Mouse (Mus musculus): ENCODE measurements around the gene Hdac4. TPM values are rescaled to one million over a fixed set of nuclear protein-coding genes. Genes with fewer than 3 reads are reported as not detected.

Gene Hdac4
- polyA plus RNA-seq, 1 experiment from 2014 or later: 31.2 TPM

DNA sequence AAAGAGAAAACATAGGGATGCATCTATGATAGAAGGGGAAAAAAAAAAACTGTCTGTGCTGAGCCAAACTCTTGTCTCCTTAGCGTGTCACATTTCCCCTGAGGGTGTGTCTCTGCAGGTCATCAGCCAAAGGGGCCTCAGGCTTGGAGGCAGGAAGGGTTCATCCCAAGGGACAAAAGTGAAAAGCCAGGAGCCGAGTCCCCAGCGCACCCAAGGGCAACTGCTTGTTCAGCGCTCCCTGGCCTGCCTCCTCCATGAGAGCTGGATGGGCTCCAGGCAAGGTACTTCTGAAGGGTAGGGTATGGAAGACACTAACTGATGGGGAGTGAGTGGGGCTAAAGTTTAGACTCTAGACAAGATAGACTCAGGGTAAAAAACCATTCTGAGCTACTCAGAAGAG, 273.8 kb downstream of the Hdac4 start:
- 83% methylated on average over 4 of the region's 4 CpGs for WGBS
- no peak for ATAC-seq (ENCODE audit: low FRiP score)

DNA sequence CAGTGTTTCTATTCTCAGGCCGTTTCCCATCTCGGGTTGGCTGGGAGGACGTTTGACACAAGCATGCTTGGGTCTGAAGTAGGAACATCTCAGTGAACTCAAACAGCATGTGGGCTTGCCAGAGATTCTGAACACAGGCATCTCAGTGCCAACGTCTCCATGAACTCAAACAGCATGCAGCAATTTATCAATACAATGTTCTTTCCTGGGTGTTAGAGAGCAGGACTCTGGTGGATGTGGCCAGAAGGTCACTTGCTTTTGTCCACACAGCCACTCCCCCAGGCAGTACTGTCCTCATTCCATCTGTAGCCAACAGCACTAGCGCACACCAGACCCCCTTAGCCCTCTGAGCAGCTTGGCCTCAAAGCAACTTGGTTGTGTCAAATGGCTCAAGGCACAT, 274.2 kb downstream of the Hdac4 start:
- no peak overlapping the region for H3K9ac ChIP-seq (replicated peaks)
- no peaks in the 10 kb centered on the region for H3K9me3 ChIP-seq (replicated peaks)
- H3K36me3 ChIP-seq: no peaks in the 10 kb centered on the region
- H3K4me1 ChIP-seq: no peaks in the 10 kb centered on the region
- no peak overlapping the region; the same call in 1 of the 2 replicates for H3K27ac ChIP-seq (replicated peaks)
- H3K4me3 ChIP-seq (replicated peaks): no peak overlapping the region
- ATAC-seq (ENCODE audit: low FRiP score): no peak
- WGBS: 67% methylated on average over 5 of the region's 5 CpGs
- no peaks in the 10 kb centered on the region for H3K27me3 ChIP-seq (replicated peaks)
- no peak overlapping the region for H3K4me2 ChIP-seq

More for the DNA sequence above, 273.8 kb downstream of the Hdac4 start:
- no peak overlapping the region for H3K27ac ChIP-seq (replicated peaks)
- no peaks in the 10 kb centered on the region for H3K4me1 ChIP-seq
- H3K4me3 ChIP-seq (replicated peaks): no peak overlapping the region
- H3K9me3 ChIP-seq (replicated peaks): no peaks in the 10 kb centered on the region
- H3K9ac ChIP-seq (replicated peaks): no peak overlapping the region
- H3K4me2 ChIP-seq: no peak overlapping the region
- no peaks in the 10 kb centered on the region for H3K36me3 ChIP-seq
- H3K27me3 ChIP-seq (replicated peaks): no peaks in the 10 kb centered on the region

DNA sequence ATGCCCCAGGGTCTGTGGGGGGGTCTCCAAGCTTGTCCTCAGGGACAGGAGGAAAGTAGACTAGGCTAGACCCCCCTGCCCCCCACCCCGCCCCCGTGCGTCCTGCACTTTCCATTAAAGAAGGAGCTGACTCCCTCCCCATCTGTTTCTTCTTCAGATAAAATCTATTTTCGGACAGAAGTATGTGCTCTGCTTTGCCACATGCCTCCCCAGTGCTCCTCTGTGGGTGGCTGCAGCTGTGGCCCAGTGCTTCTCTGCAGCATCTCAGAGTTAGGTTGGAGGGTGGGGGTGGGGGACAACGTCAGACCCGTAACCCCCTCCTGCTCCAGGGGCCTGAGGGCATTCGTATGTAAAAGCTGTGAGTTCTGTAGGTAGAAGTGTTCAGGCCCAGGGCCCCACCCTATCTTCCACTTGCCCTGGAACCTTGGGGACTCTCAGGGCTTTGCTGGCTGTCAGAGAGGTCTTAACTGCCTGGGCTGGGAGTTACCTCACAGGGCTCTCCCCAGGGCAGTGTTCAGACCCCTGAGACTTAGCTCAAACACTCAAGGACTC, 275.4 kb downstream of the Hdac4 start:
- WGBS: 40% methylated on average over 7 of the region's 7 CpGs

DNA sequence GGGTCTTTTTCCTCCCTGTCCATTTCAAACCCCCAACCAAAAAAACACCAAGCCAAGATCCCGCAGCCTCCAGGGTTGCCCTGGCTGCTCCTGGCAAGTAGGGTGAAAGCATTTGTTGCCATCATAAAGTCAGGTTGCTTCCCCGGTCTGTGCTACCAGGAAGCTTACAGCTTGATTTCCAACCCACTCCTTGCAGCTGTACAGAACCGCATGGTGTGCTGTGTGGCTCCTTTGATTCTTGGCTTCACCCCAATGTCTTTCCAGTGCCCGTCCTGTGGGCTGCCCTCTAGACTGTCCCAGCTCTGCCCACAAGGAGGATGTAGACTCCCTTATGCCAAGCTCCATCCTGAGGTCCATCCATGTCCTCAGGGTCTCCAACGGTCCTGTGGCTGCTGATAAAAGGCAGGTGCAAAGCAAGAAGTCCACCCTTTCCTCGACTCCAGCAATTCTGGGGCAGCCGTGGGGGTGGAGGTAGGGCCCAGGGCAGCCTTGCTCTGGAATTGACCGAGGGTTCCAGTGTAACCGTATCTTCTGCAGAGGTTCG, 277.2 kb downstream of the Hdac4 start:
- Histone ChIP-seq H3K4me3 (replicated peaks) (no peak overlapping the region), H3K27ac (replicated peaks) (no peak overlapping the region), H3K36me3 (no peaks in the 10 kb centered on the region), H3K4me2 (no peak overlapping the region), H3K27me3 (replicated peaks) (no peaks in the 10 kb centered on the region), H3K9ac (replicated peaks) (no peak overlapping the region), H3K4me1 (no peaks in the 10 kb centered on the region), H3K9me3 (replicated peaks) (no peaks in the 10 kb centered on the region)
- 85% methylated on average over 10 of the region's 10 CpGs for WGBS
- no peak for ATAC-seq (ENCODE audit: low FRiP score)

More for the DNA sequence above, 275.4 kb downstream of the Hdac4 start:
- Histone ChIP-seq H3K4me3 (replicated peaks) (no peak overlapping the region), H3K36me3 (no peaks in the 10 kb centered on the region), H3K27me3 (replicated peaks) (no peaks in the 10 kb centered on the region), H3K4me2 (no peak overlapping the region), H3K9ac (replicated peaks) (no peak overlapping the region), H3K4me1 (no peaks in the 10 kb centered on the region), H3K27ac (replicated peaks) (no peak overlapping the region), H3K9me3 (replicated peaks) (no peaks in the 10 kb centered on the region)
- no peak for ATAC-seq (ENCODE audit: low FRiP score)

DNA sequence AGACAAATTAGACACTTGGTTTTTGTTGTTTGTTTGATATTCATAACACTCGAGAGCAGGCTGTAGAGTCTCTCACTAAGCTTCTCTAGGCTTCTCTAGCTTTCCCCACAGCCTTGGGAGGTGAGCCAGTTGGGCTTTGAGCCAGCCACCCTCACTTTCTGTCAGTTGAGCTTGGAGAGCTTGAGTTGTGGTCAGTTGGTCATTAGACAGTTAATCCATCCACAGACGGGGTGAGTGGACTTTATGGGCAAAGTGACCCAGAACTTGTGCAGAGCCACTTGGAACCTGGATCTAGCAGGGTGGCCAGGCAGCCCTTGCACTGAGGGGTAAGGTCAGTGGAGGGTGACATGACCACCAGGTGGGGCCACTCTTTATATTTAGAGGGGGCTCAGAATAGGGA, 277.9 kb downstream of the Hdac4 start:
- 0 out of 2 replicates have a peak, but pooled peaks cover 3% of the 10 kb centered on the region for H3K4me1 ChIP-seq
- 68% methylated on average over 2 of the region's 2 CpGs for WGBS
- H3K9ac ChIP-seq (replicated peaks): no peak overlapping the region
- H3K4me3 ChIP-seq (replicated peaks): no peak overlapping the region
- H3K9me3 ChIP-seq (replicated peaks): no peaks in the 10 kb centered on the region
- H3K27ac ChIP-seq (replicated peaks): no peak overlapping the region
- no peaks in the 10 kb centered on the region for H3K27me3 ChIP-seq (replicated peaks)
- no peak for ATAC-seq (ENCODE audit: low FRiP score)
- H3K36me3 ChIP-seq: no peaks in the 10 kb centered on the region
- H3K4me2 ChIP-seq: no peak overlapping the region

DNA sequence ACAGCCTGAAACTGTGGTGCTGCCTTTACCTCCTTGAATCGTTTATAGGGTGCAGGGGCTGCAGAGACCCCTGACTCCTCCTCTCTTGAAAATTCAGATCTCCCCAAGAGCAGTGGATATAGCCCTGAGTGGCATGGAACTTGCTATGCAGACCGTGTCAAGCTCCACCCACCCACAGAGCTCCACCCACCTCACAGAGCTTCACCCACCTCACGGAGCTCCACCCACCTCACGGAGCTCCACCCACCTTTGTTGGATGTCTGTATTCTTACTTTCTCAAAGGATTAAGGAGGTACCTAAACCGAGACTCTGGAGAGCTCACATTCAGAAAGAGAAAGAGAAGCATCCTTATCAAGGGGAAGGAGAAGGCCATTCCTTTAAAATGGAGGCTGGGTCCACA, 279.5 kb downstream of the Hdac4 start:
- no peak overlapping the region for H3K4me3 ChIP-seq (replicated peaks)
- H3K9ac ChIP-seq (replicated peaks): no peak overlapping the region
- 80% methylated on average over 5 of the region's 5 CpGs for WGBS
- no peaks in the 10 kb centered on the region for H3K27me3 ChIP-seq (replicated peaks)
- H3K4me1 ChIP-seq: 0 out of 2 replicates have a peak, but pooled peaks cover 3% of the 10 kb centered on the region
- no peak for ATAC-seq (ENCODE audit: low FRiP score)
- no peaks in the 10 kb centered on the region for H3K36me3 ChIP-seq
- H3K4me2 ChIP-seq: no peak overlapping the region
- H3K9me3 ChIP-seq (replicated peaks): no peaks in the 10 kb centered on the region
- no peak overlapping the region for H3K27ac ChIP-seq (replicated peaks)

DNA sequence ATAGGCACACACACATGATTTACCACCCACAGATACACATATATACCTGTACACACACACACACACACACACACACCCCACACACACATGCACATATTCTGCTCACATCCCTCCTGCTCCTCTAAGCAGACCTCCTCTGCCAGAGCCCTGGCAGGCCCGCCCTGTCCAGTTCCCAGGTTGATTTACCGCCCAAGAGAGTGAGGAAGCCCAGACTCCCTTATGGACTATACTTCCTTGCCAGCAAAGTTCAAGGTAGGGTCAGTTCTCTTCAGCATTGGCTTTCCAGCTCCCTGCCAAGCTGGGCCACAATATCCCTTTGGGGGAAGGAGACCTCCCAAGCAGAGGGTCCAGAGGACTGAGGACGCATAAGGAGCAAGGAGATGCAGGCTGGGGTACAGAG, 280.9 kb downstream of the Hdac4 start:
- ATAC-seq (ENCODE audit: low FRiP score): peak; percentile 76
- H3K36me3 ChIP-seq: no peaks in the 10 kb centered on the region
- no peaks in the 10 kb centered on the region for H3K9me3 ChIP-seq (replicated peaks)
- H3K27me3 ChIP-seq (replicated peaks): no peaks in the 10 kb centered on the region
- H3K9ac ChIP-seq (replicated peaks): no peak overlapping the region
- H3K4me2 ChIP-seq: no peak overlapping the region
- 0 out of 2 replicates have a peak, but pooled peaks cover 3% of the 10 kb centered on the region for H3K4me1 ChIP-seq
- no peak overlapping the region for H3K4me3 ChIP-seq (replicated peaks)
- WGBS: 61% methylated on average over 3 of the region's 3 CpGs
- H3K27ac ChIP-seq (replicated peaks): no peak overlapping the region

DNA sequence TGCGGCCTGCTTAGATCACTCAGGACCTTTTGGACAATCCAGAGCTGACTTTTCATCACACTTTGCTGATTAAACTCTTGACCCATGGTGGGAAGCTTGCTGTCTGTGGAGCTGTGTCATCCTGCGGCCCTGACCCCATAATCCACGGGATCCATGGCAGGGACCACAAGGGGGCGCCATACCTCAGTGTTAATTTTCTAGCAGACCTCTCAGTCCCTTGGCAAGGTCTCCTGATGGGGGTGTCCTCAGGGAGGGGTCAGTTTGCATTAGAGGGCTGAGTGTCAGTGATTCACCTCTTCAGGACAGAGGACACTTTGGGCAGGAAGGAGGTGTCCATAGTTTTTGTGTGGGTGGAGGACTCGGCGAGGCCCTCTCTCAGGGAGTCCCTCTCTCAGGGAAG, 281.6 kb downstream of the Hdac4 start:
- WGBS: 51% methylated on average over 6 of the region's 6 CpGs

DNA sequence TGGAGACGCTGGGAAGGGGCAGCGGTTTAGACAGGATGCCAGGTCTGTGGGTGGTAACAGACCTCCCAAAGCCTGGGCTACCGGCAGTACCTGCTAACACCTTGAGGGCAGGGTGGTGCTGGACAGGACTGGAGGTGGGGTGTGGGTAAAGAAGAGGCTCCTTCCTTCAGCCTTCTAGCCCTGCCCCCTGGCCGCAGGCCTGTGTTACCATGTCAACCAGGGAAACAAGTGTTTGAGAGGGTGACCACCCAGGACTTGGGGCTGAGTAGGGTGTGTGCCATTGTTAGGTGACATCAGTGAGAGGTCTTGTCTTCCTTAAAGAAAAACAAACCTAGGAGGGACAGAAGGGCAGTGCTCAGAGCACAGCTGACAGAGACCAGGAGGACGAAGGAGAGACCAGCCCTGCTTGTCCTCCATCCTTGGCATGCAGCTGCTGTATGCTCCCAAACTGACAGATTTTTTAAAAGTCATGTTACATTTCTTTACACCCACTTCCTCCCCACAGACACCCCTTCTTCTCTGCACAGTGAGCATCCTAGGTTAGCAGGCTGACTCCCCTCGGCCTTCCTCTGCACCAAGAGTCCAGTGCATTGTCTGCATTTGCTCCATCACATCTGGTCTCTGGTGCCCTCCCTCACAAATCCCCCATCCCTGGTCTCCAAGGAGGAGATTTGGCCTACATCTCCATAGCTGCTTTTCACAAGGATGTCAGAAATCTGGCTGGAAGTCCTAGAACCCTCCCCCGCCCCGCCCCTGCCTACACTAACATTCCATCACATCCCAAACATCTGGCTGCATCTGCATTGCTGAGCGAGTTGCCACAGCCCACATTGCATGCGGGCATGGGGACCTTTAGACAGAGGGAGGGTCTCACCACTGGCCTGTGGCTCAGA, 283.0 kb downstream of the Hdac4 start:
- H3K27me3 ChIP-seq (replicated peaks): no peaks in the 10 kb centered on the region
- H3K4me2 ChIP-seq: no peak overlapping the region
- H3K4me1 ChIP-seq: 0 out of 2 replicates have a peak, but pooled peaks cover 3% of the 10 kb centered on the region
- no peak for ATAC-seq (ENCODE audit: low FRiP score)
- no peak overlapping the region for H3K9ac ChIP-seq (replicated peaks)
- 65% methylated on average over 10 of the region's 10 CpGs for WGBS
- H3K4me3 ChIP-seq (replicated peaks): no peak overlapping the region
- no peak overlapping the region for H3K27ac ChIP-seq (replicated peaks)
- no peaks in the 10 kb centered on the region for H3K9me3 ChIP-seq (replicated peaks)
- H3K36me3 ChIP-seq: no peaks in the 10 kb centered on the region

More for the DNA sequence above, 281.6 kb downstream of the Hdac4 start:
- H3K27me3 ChIP-seq (replicated peaks): no peaks in the 10 kb centered on the region
- H3K27ac ChIP-seq (replicated peaks): no peak overlapping the region
- no peak overlapping the region for H3K9ac ChIP-seq (replicated peaks)
- H3K36me3 ChIP-seq: no peaks in the 10 kb centered on the region
- H3K9me3 ChIP-seq (replicated peaks): no peaks in the 10 kb centered on the region
- H3K4me2 ChIP-seq: no peak overlapping the region
- no peak overlapping the region for H3K4me3 ChIP-seq (replicated peaks)
- ATAC-seq (ENCODE audit: low FRiP score): no peak
- 0 out of 2 replicates have a peak, but pooled peaks cover 3% of the 10 kb centered on the region for H3K4me1 ChIP-seq

DNA sequence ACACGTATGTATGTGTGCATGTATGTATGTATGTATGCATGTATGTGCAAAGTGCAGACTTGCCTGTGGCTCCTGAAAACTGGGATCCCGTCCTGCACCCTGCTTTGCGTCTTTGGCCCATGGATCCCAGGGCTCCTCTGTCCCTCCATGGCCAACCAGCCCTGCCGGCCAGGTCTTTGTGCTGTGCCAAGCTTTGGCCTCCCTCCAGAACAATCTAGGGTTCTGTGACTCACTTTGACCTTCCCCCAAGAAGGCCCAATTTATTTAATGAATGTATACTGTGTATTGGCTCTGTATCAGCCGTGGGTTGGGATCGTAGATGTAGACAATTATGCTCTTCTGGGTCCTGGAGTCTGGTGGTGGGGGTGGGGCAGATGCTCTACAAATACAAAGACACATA, 290.2 kb downstream of the Hdac4 start:
- ATAC-seq (ENCODE audit: low FRiP score): no peak
- Histone ChIP-seq H3K36me3 (no peaks in the 10 kb centered on the region), H3K27me3 (replicated peaks) (no peaks in the 10 kb centered on the region), H3K9me3 (replicated peaks) (no peaks in the 10 kb centered on the region), H3K4me3 (replicated peaks) (no peak overlapping the region), H3K4me1 (peaks cover 6% of the 10 kb centered on the region; the same call in 1 of the 2 replicates), H3K4me2 (no peak overlapping the region), H3K9ac (replicated peaks) (no peak overlapping the region), H3K27ac (replicated peaks) (no peak overlapping the region)
- 86% methylated on average over 6 of the region's 6 CpGs for WGBS

DNA sequence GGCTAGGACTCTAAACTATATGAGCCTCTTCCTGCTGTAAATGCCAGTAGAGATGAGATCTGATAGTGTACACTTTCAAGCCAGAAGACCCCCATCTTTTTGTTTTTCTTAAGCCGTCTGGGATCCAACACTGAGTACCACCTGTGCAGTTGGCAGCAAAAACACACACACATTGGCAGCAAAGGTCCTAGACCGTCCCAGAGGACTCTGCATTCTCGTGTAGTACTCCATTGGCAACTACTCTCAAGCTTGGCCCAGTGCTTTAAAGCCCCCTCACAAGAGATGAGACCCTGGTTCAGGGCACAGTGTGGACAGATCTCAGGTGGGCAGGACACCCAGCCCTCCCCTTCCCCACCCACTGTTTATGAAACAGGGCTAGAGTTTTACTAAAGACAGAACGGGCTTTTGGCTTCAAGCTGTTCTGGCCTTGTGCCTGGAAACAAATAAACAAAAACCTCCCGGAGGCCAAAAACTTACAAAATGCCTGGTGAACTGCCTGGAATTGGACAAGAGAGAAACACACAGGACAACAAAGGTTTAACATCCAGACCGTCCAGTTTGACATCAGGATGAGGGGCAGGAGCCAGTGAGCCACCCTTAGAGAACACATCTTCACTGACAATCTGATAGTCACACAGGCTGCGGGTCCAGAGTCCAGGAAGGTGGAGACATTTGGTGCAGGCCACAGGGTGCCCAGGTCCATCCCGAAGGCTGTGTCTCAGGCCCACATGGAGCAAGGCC, 292.1 kb downstream of the Hdac4 start:
- no peak overlapping the region for H3K4me3 ChIP-seq (replicated peaks)
- no peaks in the 10 kb centered on the region for H3K27me3 ChIP-seq (replicated peaks)
- no peaks in the 10 kb centered on the region for H3K36me3 ChIP-seq
- H3K4me1 ChIP-seq: peaks cover 6% of the 10 kb centered on the region; the same call in 1 of the 2 replicates
- H3K4me2 ChIP-seq: no peak overlapping the region
- H3K9me3 ChIP-seq (replicated peaks): no peaks in the 10 kb centered on the region
- WGBS: 56% methylated on average over 8 of the region's 8 CpGs
- no peak for ATAC-seq (ENCODE audit: low FRiP score)
- no peak overlapping the region for H3K27ac ChIP-seq (replicated peaks)
- H3K9ac ChIP-seq (replicated peaks): no peak overlapping the region
